Mouse (Mus musculus) spleen, adult 2 months (tissue): Measurements from ENCODE around the gene Maml1.

Experiments
- CTCF ChIP-seq: fragments of 200-500 bp; IDR thresholded peaks from 2 replicates; pipeline ENCODE4 v1.5.1; 2011; ENCODE audit warnings: mild to moderate bottlenecking, inconsistent platforms; ENCODE audit not compliant: insufficient read depth, insufficient read length, insufficient replicate concordance; ENCODE audit errors: extremely low read depth
- POLR2A ChIP-seq: fragments of 200-500 bp; IDR thresholded peaks from 2 replicates; pipeline ENCODE4 v1.6.1; 2011; ENCODE audit warnings: low read depth, low read length, inconsistent platforms

DNA sequence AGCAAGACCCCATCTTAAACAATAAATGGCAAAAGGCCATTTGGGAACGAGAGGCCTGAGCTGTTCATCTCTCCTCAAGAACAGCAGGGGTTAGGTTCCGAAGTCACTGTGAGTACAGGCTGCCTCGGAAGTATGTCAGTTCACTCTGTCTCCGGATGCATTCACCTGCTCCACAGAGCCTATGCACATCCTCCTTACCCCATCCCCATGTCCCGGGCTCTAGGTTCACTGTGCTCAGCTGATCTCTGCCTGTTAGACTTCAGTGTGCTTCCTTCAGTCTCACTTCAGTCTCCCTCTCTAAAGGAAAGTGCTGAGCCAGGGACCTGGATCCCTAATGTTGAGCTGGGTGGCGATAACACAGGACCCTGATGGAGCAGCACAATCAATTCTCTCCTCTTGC is 14.4 kb downstream of the Maml1 start:
- no peak for TF ChIP-seq POLR2A
- TF ChIP-seq CTCF = no peak
